Mouse (Mus musculus) adrenal gland, postnatal 25 days (tissue): ENCODE measurements around the gene Ccdc38. TPM values are rescaled to one million over a fixed set of nuclear protein-coding genes. Genes with fewer than 3 reads are reported as not detected.

ENCODE experiments used
- DNase-seq: peaks from one replicate; pipeline ENCODE4 v3.0.0; 2021; ENCODE audit warnings: mixed read lengths
- long read RNA-seq: library from polyadenylated mRNA; stranded (forward); transcript quantifications from one replicate; pipeline ENCODE4 v2.0.0, GENCODE M21; 2021
- total RNA-seq: library from RNA; stranded (reverse); gene quantifications from 2 replicates; pipeline ENCODE4 v1.2.3, GENCODE M21; 2021

Ccdc38 gene
- not detected in 2 replicates for total RNA-seq
- long read RNA-seq, partial matches to known transcripts = 1 of 1 reads
- long read RNA-seq, other reads (novel, unspliced or antisense) = 0 of 1 reads

DNA sequence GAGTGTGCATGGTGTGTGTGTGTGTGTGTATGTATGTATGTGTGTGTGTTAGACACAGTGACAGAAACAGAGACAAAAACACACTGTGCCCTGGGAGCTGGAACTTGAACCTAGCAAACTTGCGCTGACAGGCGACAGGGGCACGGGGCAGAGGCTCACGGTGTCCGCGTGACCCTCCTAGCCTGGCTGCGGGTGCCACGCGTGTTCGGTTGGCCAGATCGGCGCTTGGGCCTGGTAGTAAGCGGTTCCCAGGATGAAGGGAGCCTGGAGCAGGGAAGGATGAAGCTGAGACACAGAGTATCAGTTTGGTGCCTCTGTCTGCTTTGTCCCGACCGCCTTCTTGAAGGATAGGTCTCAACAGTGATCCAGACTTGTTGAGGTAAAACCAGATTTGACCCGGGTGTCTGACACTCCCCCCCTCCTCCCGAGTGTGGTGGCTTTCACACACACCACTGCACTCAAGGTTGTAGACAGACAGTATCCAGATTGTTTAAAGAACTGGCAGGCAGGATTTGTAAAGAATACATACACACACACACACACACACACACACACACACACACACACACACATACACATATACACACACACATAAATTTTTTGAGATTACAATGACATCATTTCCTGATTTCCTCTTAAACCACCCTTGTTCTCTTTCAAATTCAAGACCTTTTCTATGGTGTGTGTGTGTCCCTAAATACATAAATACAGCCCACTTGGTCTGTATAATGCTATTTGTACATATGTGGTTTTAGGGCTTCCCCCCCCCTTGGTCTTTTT is at the start of gene Ccdc38:
TSS of gene Ccdc38 (plus strand) at position 202 of the 780 bp plus-strand sequence.
- DNase-seq = no peak

DNA sequence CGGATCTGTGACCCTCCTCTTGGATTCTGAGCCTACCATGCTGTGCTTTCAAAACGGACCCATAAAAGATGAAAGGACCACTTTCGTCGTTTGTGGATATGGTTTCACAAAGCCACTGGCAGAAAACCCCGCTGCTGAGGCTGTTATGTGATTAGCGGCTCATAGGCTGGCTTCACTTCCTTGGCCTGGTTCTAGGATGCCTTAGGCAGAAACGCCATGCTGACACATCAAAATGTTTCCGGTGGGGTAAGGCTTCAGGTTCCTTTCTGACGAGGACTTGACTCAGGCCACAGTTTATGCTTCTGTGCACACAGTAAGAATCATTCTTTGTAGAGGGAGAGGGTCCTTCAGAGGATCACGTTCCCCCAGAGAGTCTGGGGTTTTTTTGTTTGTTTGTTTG is 39.6 kb upstream of the Ccdc38 start:
- no peak for DNase-seq

DNA sequence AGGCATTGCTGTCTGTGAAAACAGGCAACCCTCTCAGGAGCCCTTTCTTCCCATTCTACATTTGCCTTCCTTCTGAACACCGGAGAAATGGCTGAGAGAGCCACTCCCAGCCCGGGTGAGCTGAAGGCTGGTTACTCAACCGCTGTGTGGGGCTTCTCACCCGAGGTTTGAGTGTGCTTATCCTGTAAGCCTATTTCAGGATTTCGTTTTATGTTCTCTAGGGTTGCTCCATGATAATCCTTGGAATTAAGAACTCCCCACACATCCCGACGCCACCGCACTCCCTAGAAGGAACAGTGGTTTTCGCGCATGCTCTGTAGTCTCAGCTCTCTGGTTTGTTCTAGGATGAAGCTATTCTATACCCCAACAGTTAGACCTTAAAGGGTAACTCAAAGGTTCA is 39.1 kb upstream of the Ccdc38 start:
- no peak for DNase-seq

DNA sequence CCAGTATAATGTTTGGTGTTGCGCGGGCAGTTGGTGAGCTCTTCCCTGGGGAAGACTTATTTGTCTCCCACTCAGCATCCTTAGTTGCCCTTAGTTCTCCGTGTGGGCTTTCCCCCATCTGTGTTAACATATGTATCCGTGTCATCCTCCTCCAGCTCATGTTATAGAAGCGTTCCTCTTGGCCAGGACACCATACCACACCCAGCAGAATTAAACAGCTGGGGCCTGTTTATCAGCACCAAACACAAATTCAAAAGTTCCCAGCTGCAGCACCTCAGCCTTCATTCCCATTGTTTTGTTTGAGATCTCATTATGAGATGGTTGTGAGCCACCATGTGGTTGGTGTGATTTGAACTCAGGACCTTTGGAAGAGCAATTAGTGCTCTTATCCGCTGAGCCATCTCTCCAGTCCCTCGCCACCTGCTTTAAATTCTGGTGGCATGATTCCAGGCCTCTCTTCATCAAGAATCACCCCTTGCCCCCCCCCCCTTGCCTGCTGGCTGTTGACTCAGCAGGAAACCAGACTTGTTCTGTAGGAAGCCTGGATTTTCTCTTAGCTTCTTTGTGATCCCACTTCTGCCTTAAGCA is 32.0 kb upstream of the Ccdc38 start:
- DNase-seq = no peak

DNA sequence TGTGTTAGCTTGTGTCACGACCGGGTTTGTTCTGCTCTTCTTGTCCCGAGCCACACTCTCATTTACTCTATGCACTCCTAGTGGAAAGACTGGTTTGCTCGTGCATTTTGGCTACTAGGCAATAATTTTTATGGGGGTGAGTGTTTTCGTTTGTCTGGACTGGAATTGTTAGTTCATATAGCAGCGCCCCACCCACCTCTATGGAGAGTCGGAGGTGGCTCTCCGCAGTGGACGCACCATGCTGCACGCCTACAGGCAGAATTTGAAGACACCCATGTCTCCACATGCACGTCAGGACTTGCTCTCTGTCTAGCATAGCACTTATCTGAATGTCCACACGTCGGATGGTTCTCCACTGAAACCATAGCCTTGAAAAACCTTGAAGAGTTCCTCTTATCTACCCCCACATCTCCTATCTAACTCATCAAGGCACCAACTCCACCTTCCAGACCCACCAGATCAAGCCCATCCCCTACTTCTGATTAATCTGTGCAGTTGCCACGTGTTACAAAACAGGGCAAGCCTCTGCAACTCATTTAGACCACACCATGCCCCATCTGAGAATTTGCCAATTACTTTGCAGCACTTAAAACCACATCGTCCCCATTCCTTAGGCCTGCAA is 30.8 kb upstream of the Ccdc38 start:
- DNase-seq = no peak

DNA sequence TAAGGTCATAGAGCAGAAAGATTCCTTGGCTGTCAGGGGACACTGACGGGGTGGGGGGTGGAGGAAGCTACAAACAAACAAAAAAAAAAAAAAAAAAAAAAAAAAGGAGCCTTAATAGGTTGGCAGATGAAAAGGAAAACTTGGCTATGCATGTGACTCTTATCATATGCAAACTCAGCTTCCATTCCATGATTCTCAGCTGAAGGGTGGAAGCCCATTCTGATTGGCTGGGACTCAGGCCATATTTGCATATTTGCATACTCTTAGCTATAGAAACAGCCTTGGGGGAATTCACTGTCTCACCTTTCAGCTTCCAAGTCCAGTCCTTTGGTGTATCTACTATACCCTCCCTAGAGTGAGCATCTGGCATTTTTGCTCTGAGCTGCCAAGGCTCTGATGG is 25.0 kb upstream of the Ccdc38 start:
- DNase-seq = no peak

DNA sequence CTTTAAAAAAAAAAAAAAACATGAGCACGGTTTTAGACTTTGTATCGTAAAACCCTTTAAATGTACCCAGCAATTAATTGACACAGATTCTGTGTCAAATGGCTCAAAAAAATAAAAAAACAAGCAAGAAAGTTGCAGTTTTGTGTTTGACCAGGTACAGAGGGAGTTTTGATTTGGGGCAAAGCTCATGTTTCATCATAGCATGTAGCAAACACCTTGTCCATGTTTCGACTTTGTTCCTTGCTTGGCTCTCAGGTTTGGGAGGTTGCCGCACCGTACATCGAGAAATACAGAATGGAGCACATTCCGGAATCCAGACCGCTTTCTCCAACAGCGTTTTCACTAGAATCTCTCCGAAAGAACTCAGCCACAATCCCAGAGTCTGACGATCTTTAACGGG is 24.5 kb upstream of the Ccdc38 start:
- DNase-seq = no peak

DNA sequence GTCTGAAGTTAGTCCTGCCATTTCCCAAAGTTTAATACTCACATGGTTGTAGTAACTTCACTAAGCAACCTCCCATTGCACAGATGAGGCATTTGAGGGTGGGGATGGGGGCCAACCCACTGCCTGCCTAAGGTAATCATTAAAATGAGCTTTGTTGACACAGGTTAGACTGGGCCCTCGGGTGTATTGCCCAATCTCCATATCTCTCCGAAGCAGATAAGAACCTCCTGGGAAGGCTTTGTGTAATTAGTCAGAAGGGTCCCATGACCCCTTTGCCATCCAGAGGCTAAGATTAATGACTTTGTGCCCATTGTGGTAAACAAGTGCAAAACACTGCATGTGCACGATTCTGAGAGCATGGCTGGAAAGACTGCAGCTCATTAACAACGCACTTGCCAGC is 22.7 kb upstream of the Ccdc38 start:
- no peak for DNase-seq

DNA sequence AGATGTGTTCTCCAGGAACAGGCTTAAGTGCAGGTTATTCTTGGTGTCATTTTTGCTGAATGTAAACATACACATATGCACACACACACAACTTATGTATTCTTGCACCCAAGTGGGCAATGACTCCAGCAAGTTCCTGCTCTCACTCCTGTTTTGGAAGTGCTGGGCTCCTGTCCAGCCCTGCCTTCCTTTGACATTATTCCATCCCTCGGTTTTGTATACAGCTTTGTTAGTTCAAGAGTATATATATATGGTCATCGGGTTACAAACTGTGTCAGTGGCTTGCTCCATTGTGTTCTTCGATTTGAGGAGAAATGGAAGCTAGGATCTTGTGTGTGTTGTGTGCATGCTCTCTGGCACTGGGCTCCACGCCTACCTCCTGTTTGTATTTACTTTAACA is 22.2 kb upstream of the Ccdc38 start:
- DNase-seq = no peak

DNA sequence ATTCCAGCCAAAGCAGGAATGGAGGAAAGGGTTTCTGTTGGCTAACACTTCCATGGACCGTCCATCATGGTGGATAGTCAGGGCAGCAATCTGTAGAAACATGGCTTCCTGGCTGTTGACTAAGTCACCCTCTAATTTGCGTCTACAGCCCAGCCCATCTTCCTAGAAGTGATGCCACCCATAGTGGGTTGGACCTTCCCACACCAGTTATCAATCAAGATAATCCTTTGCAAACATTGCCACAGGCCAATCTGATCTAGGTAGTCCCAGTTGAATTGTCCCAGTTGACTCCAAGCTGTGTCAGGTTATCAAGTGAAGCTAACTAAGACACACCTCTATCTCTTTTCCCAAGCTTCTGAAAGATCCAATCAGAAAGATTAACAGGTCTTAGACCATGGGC is 21.8 kb upstream of the Ccdc38 start:
- no peak for DNase-seq

DNA sequence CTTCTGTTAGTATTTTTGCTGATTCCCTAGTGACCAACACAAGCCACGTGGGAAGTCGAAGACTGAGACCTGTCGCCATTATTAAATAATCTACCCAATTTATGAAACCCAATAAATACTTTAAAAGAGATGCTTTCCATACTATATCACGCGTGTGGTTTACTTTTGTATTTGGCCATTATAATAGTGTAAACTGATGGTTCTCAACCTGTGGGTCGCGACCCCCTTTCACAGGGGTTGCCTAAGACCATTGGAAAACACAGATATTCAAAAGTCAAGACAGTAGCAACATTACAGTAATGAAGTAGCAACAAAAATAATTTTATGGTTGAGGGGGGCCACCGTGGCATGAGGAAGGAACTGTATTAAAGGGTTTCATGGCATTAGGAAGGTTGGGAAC is 21.3 kb upstream of the Ccdc38 start:
- DNase-seq = no peak

DNA sequence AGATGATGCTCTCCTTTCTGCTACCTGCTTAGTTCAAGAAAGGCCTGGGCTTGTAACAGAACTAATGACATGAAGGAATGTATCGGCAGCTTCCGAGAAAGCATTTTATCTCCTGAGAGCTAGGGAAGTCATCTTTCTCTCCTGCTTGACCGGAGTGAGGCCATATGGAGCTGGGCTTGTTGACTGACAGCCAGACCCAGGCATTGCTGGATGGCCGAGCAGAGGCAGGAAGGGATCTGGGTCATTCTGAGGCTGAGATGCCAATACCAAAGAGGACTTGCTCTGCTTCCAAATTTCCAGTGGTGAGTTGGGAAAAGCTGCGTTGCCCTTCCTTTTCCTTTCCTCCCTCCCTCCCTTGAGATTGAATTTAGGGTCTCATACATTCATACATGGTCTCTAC is 20.7 kb upstream of the Ccdc38 start:
- DNase-seq = no peak

DNA sequence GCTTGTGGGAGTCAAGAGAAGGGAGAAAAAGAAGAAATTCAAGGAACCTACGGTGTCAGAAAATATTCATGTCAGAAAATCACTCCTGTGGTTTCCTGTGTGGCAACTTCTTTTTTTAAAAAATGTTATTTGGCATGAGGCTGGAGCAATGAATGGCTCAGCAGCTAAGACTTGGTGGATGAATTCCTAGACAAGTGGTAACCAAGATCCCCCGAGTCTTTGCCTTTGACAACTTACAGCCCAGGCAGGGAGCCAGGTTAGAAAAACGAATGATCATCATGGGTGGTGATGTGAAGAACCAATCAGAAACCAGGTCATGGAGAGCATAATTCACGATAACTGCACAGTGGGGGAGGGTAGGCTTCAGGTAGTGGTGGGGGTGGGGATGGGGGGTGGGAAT is 19.4 kb upstream of the Ccdc38 start:
- DNase-seq = no peak

DNA sequence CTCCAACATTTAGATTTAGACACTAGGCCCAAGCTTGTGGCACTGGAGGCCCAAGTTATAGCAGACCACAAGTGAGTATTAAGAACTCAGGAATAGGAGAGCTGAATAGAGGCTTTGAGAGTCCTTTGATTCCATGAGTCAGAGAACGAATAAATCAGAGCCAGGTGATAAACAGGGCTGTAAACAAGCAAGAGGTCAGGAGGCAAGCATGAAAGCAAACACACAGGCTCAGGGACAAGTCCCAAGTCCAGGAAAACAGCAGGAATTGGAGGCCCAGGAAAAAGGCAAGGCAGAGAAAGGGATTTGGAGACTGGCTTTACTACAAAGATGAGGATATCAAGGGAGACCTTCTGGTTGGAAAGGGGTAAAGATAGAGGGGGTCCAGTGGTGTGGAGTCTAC is 15.1 kb upstream of the Ccdc38 start:
- no peak for DNase-seq

DNA sequence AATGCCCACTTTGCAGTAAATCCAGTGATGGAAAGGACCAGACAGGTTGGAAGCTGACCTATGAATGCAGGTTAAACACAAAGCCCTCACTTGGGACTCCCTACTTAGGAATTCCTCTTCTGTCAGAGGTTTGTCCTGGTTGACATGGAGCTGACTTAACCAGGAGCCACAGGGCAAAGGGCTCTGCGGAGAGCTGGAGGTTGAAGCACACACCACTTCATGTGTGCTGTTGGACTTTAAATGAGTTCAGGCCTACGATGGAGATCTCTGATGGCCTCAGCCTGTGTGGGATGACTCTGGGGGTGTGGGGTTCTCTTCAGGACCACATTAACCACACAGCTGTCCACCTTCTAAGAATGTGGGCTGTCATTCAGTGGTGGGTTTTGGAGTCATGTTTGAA is 2.1 kb upstream of the Ccdc38 start:
- no peak for DNase-seq

DNA sequence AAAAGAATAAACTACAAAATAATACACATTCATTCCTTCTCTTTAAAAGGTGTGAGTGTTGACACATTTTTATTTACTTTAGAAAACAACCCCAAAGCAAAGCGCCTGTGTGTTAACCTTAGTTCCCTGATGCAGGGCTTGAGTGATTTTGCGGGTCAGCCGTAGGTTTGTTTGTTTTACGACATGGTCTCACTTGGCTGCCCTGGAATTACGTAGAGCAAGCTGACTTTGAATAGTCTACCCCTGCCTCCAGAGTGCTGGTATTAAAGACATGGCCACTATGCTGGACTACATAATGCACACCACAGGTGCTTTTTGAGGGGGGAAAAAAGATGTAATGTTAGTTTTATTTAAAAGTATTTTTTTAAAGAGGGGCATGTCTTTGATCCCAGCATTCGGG is 1.6 kb upstream of the Ccdc38 start:
- DNase-seq = no peak

DNA sequence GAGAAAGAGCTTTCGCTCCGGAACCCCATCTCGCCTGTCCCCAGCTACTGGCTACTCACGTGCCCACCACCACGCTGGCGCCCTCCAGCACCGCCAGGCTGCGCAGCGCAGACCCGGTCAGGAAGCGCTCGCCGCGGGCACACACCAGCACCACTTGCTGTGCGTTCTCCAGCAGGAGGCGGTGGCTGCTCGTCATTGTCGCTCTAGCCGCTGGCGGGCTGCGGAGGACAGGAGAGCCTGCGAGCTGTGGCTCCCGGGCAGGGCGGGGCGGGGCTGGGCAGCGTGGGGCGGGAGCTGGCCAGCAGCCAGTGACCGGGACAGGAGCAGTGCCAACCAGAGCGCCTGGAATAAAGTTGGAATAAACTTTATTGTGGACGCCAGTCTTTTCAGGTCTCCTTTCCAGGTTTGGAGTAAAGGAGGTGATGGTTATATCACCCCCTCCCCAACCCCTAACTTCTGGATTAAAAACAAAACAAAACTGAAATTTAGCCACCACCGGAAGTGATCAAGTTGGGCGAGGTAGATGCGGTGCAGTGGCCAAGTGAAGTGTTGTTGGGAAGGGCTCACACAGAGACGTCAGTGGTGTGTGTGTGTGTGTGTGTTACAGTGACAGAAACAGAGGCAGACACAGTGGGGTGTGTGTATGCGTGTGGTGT is 529 bp upstream of the Ccdc38 start, which contains the start of gene Amdhd1:
TSS of gene Amdhd1 (minus strand) at position 259 of the 656 bp plus-strand sequence.
- DNase-seq = peak; percentile 89

DNA sequence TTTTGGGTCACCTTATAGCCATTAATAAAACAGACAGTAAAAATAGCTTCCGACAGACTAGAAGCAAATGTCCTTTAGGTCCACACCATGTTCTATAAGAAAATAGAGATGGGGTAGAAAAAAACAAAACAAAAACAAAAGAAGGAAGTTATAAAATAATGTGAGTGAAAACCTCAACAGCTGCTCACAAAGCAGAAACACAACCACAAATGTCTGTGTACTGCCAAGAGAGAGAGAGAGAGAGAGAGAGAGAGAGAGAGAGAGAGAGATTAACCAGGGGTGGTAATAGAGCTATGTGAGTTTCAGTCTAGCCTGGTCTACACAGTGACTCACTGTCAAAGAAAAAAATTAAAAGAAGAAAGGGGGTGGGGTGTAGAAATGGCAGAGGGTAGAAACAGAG is 1.2 kb downstream of the Ccdc38 start:
- DNase-seq = no peak

DNA sequence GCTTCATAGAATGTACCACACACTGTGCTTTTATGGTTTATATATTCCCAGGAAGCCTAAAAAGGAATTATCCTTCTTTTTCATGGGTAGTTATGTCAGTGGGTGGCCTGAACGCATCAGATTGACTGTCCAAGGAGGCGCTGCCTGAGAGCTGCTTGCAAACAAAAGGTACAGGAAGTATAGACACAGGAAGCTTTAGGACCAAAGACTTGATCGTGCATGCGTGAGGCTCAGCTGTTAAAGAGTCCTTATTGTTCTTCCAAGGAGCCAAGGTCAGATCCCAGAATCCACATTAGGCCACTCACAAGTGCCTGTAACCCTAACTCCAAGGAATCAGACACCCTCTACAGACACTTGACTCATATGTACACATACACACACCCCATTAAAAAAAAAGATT is 1.9 kb downstream of the Ccdc38 start:
- no peak for DNase-seq

DNA sequence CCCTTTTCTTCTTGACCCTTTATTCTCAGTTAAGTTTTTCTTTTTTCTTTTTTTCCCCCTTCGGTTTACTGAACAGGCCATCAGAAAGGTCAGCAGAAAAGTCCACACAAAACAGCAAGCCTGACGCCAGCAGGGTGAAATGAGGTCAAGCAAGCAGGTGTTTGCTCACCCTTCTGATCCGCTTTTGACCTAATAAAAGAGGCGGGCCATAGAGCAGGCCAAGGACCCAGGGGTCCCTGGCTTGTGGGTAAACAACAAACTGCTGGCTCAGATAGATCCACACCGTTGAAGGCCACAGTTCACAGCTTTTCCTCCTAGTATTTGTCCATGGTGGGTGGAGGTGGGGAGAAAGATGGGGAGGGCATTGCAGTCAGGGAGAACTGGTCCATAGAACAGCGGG is 2.7 kb downstream of the Ccdc38 start:
- no peak for DNase-seq

DNA sequence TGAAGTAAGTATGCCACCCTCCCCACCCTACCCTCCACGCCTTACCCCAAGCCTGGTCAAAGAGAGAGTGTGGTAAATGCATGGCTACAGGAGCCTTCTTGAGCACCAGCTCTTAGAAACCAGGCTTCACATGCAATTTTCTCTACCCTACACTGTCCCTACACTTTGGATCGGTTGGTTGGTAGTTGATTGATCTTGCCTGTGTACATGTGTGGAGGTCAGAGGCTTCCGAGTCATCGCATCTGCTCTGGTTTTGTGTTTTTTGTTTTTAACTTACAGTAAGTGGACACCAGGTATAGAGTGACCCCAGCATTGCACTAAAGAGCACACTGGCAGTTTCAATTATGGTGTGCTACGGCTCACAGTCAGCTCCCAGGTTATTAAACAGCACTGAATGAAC is 3.7 kb downstream of the Ccdc38 start:
- no peak for DNase-seq

DNA sequence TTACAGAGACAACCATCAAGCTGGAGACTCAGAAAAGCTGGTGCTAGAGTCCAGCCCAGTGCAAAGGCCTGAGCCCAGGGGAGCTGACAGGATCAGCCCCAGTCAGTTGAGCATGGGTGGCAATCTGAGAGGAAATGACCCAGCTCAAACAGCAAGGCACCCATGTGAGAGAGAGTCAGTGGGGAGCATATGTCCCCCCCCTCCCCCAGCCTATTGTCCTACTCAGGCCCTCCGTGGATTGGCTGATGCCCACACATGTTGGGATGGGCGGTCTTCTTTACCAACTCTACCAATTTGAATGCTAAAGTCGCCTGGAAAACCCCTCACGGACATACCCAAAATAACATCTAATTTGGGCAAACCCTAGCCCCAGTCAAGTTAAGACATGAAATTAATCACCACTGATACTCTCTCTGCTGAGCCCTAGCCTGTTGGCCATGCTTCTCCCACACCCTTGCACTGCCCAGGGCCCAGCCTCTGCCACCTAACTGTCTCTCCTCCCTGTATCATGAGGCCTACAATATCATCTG is 7.4 kb downstream of the Ccdc38 start:
- no peak for DNase-seq

DNA sequence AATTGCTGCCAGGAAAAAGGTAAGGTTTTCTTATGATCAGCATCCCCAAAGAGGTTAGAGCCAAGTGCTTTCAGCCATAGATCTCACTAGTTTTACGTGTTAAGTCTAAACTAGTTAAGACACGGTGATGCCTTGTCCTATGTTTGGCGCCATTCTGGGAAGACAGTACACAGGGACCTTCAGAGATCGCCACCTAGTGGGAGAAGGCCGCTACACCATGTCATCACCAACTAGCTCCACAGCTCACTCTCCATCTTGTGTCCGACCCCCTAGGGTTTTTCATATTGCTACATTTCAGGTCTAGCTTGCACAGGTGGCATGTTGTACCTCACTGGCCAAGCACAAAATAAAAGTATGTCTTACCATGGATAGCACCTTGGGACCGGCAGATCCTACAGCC is 8.6 kb downstream of the Ccdc38 start:
- peak; percentile 68 for DNase-seq
